Mouse (Mus musculus): ENCODE data around the gene Igfbp5. TPM values are rescaled to one million over a fixed set of nuclear protein-coding genes. Genes with fewer than 3 reads are reported as not detected.
A peak's percentile ranks its signal among the peaks of the same experiment; 100 is the strongest.

The Igfbp5 gene
- total and polyA plus RNA-seq, 2 experiments from 2014 or later, result 55.4 to 147 TPM

GRCm38 (mm10) chr1:72876111-72876510, 1.4 kb upstream of the Igfbp5 start:
- DNase-seq (ENCODE audit: low spot score) (no peak), ATAC-seq (ENCODE audit: insufficient read depth, low read depth) (no peak)
- TF ChIP-seq EP300 (IDR thresholded peaks at IDR 0.05; ENCODE audit: low read depth) (no peak), CTCF (IDR thresholded peaks at IDR 0.05; ENCODE audit: low read depth) (peak; percentile 23; the same call in 1 of the 2 replicates)
- H3K4me1 ChIP-seq (ENCODE audit: control insufficient read depth, insufficient read depth), result peaks cover 17% of the 10 kb centered on the region
- no peak overlapping the region for H3K4me3 ChIP-seq (ENCODE audit: low read depth, low read length)
- H3K4me2 ChIP-seq (ENCODE audit: low read depth, low read length), result no peak overlapping the region
- WGBS, result 69% methylated on average over 3 of the region's 3 CpGs
- H3K27ac ChIP-seq (ENCODE audit: low read depth), result no peak overlapping the region
- H3K9ac ChIP-seq (replicated peaks; ENCODE audit: low read depth, low read length), result no peak overlapping the region
- peaks cover 4% of the 10 kb centered on the region; the same call in 1 of the 2 replicates for H3K27me3 ChIP-seq (ENCODE audit: control insufficient read depth, insufficient read depth, low read length)
- H3K9me3 ChIP-seq (replicated peaks; ENCODE audit: control insufficient read depth, low read length), result no peaks in the 10 kb centered on the region
- no peaks in the 10 kb centered on the region for H3K36me3 ChIP-seq (replicated peaks; ENCODE audit: control insufficient read depth, insufficient read depth, low read length)

DNA sequence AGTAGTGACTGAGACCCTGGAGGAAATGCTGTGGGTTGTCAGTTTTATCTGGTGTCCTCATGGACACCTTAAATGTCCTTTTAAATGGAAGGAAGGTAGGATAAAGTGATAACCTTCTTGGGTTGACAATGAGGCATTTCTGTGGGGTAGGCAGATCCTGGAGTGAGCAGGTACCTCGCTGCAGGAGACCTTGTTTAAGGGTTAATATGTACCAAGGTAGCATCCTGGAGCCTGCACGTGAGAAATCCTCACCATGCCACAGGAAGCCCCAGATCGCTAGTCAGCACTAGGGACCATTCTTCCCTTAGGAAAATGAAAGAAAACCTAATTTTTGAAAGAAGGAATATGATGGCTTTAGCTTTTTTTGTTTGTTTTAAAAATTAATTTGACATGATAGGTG, 1.0 kb upstream of the Igfbp5 start:
- no peak overlapping the region for H3K4me2 ChIP-seq (ENCODE audit: low read depth, low read length)
- no peak for DNase-seq (ENCODE audit: low spot score)
- H3K4me3 ChIP-seq (ENCODE audit: low read depth, low read length), result no peak overlapping the region
- no peaks in the 10 kb centered on the region for H3K36me3 ChIP-seq (replicated peaks; ENCODE audit: control insufficient read depth, insufficient read depth, low read length)
- H3K9ac ChIP-seq (replicated peaks; ENCODE audit: low read depth, low read length), result no peak overlapping the region
- TF ChIP-seq CTCF (IDR thresholded peaks at IDR 0.05; ENCODE audit: low read depth), result no peak
- no peak for TF ChIP-seq EP300 (IDR thresholded peaks at IDR 0.05; ENCODE audit: low read depth)
- no peak for ATAC-seq (ENCODE audit: insufficient read depth, low read depth)
- WGBS, result 22% methylated on average over 3 of the region's 3 CpGs
- peaks cover 19% of the 10 kb centered on the region for H3K4me1 ChIP-seq (ENCODE audit: control insufficient read depth, insufficient read depth)
- peaks cover 4% of the 10 kb centered on the region; the same call in 1 of the 2 replicates for H3K27me3 ChIP-seq (ENCODE audit: control insufficient read depth, insufficient read depth, low read length)
- no peaks in the 10 kb centered on the region for H3K9me3 ChIP-seq (replicated peaks; ENCODE audit: control insufficient read depth, low read length)
- no peak overlapping the region for H3K27ac ChIP-seq (ENCODE audit: low read depth)

GRCm38 (mm10) chr1:72873511-72874286, 985 bp downstream of the Igfbp5 start:
- ATAC-seq (ENCODE audit: insufficient read depth, low read depth) (no peak), DNase-seq (ENCODE audit: low spot score) (peak; percentile 52)
- WGBS, result under 1% methylated on average over 43 of the region's 43 CpGs
- Histone ChIP-seq H3K4me2 (ENCODE audit: low read depth, low read length) (peak overlapping the region; percentile 88), H3K9me3 (replicated peaks; ENCODE audit: control insufficient read depth, low read length) (no peaks in the 10 kb centered on the region), H3K36me3 (replicated peaks; ENCODE audit: control insufficient read depth, insufficient read depth, low read length) (no peaks in the 10 kb centered on the region), H3K9ac (replicated peaks; ENCODE audit: low read depth, low read length) (peak overlapping the region; percentile 60), H3K4me1 (ENCODE audit: control insufficient read depth, insufficient read depth) (peaks cover 35% of the 10 kb centered on the region), H3K27ac (ENCODE audit: low read depth) (peak overlapping the region; percentile 57), H3K4me3 (ENCODE audit: low read depth, low read length) (peak overlapping the region; percentile 57), H3K27me3 (ENCODE audit: control insufficient read depth, insufficient read depth, low read length) (peaks cover 4% of the 10 kb centered on the region; the same call in 1 of the 2 replicates)
- TF ChIP-seq CTCF (IDR thresholded peaks at IDR 0.05; ENCODE audit: low read depth) (no peak), EP300 (IDR thresholded peaks at IDR 0.05; ENCODE audit: low read depth) (no peak)

DNA sequence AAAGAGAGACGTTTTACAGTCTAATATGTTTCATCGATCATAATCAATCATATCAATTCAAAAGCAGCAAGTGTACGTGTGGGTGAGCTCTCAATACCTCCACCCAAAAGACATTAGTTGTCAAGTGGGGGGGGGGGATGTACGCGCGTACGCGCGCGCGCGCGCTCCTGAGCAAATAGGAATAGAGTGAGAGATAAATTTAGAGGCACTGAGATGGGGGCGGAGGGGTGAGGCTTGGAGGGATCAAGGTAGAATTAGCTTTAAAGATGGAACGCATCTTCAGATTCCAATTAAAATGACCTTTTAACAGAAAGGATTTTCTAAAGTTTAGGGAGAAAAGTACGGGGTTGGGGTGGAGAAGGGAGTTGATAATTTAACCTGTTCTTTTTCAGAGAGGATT, 1.6 kb downstream of the Igfbp5 start:
- H3K4me3 ChIP-seq (ENCODE audit: low read depth, low read length), result peak overlapping the region; percentile 57
- H3K27ac ChIP-seq (ENCODE audit: low read depth), result peak overlapping the region; percentile 57; the same call in 1 of the 2 replicates
- H3K36me3 ChIP-seq (replicated peaks; ENCODE audit: control insufficient read depth, insufficient read depth, low read length), result no peaks in the 10 kb centered on the region
- H3K4me1 ChIP-seq (ENCODE audit: control insufficient read depth, insufficient read depth), result peaks cover 35% of the 10 kb centered on the region
- no peaks in the 10 kb centered on the region for H3K9me3 ChIP-seq (replicated peaks; ENCODE audit: control insufficient read depth, low read length)
- no peak overlapping the region for H3K9ac ChIP-seq (replicated peaks; ENCODE audit: low read depth, low read length)
- peak overlapping the region; percentile 88 for H3K4me2 ChIP-seq (ENCODE audit: low read depth, low read length)
- ATAC-seq (ENCODE audit: insufficient read depth, low read depth) (no peak), DNase-seq (ENCODE audit: low spot score) (no peak)
- WGBS, result 1% methylated on average over 16 of the region's 16 CpGs
- TF ChIP-seq CTCF (IDR thresholded peaks at IDR 0.05; ENCODE audit: low read depth) (no peak), EP300 (IDR thresholded peaks at IDR 0.05; ENCODE audit: low read depth) (no peak)
- H3K27me3 ChIP-seq (ENCODE audit: control insufficient read depth, insufficient read depth, low read length), result peaks cover 4% of the 10 kb centered on the region; the same call in 1 of the 2 replicates

DNA sequence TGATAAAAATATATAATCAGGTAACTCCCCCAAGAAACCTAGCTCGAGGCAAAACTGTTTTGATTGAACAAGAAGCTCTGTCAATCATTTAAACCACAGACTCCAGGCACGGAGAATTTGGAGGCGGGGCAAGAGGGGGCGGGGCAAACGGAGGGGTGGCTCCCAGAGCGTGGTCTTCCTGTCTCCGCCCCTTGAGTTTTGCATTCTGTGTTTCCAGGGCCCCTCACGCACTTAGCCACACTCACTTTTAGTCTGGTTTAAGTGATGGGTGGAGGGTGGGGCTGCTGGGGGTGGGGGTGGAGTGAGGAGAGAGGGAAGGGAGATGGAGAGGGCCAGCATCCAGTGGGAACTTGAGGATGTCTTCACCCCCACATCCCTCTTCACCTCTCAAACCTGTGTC, 2.2 kb downstream of the Igfbp5 start:
- no peak overlapping the region for H3K27ac ChIP-seq (ENCODE audit: low read depth)
- no peak overlapping the region for H3K9ac ChIP-seq (replicated peaks; ENCODE audit: low read depth, low read length)
- ATAC-seq (ENCODE audit: insufficient read depth, low read depth) (peak; percentile 41), DNase-seq (ENCODE audit: low spot score) (peak; percentile 82)
- H3K4me3 ChIP-seq (ENCODE audit: low read depth, low read length), result peak overlapping the region; percentile 57
- peaks cover 4% of the 10 kb centered on the region; the same call in 1 of the 2 replicates for H3K27me3 ChIP-seq (ENCODE audit: control insufficient read depth, insufficient read depth, low read length)
- no peaks in the 10 kb centered on the region for H3K36me3 ChIP-seq (replicated peaks; ENCODE audit: control insufficient read depth, insufficient read depth, low read length)
- peak overlapping the region; percentile 88 for H3K4me2 ChIP-seq (ENCODE audit: low read depth, low read length)
- no peaks in the 10 kb centered on the region for H3K9me3 ChIP-seq (replicated peaks; ENCODE audit: control insufficient read depth, low read length)
- TF ChIP-seq CTCF (IDR thresholded peaks at IDR 0.05; ENCODE audit: low read depth), result no peak
- no peak for TF ChIP-seq EP300 (IDR thresholded peaks at IDR 0.05; ENCODE audit: low read depth)
- 0% methylated on average over 8 of the region's 8 CpGs for WGBS
- peaks cover 35% of the 10 kb centered on the region for H3K4me1 ChIP-seq (ENCODE audit: control insufficient read depth, insufficient read depth)

Measured in heart, postnatal 0 days (tissue).